Mouse (Mus musculus) liver, embryonic 14.5 days (tissue): ENCODE results near the gene Msl1.

ENCODE experiments used
- CTCF ChIP-seq: IDR thresholded peaks from 2 replicates; pipeline ENCODE4 v1.5.1; 2016; ENCODE audit warnings: antibody characterized with exemption, low read depth, control low read depth
- EP300 ChIP-seq: IDR thresholded peaks from 2 replicates; pipeline ENCODE4 v1.6.1; 2016; ENCODE audit warnings: antibody characterized with exemption, low read depth

GRCm38 (mm10) chr11:98746855-98747693, 48.2 kb upstream of the Msl1 start:
- TF ChIP-seq EP300 (no peak), CTCF (no peak)
